Mouse (Mus musculus): ENCODE data around the gene Ftl1. TPM values are rescaled to one million over a fixed set of nuclear protein-coding genes. Genes with fewer than 3 reads are reported as not detected.

Ftl1 gene
- polyA plus RNA-seq (2012; rRNA removed; ENCODE audit: low replicate concordance) = 4,626 and 7,473 TPM in 2 replicates

GRCm38 (mm10) chr7:45459564-45460140, at the start of gene Ftl1:
Ftl1 (minus strand) TSS chr7:45459884.

GRCm38 (mm10) chr7:45488293-45489204, 28.9 kb upstream of the Ftl1 start, which contains the start of gene Dhdh:
Dhdh (minus strand) TSS chr7:45488805.

GRCm38 (mm10) chr7:45486761-45487415, 27.2 kb upstream of the Ftl1 start, which contains the start of gene Gm45808:
Gm45808 (minus strand) TSS chr7:45486811.

GRCm38 (mm10) chr7:45481374-45481927, 21.8 kb upstream of the Ftl1 start, which contains the start of gene Tulp2:
Tulp2 (plus strand) TSS chr7:45481877.

GRCm38 (mm10) chr7:45466283-45467089, 6.8 kb upstream of the Ftl1 start, which contains the start of gene Bax:
Bax (minus strand) TSS chr7:45466898.

GRCm38 (mm10) chr7:45437521-45438276, 22.0 kb downstream of the Ftl1 start, which contains the start of gene Ruvbl2:
Ruvbl2 (minus strand) TSS chr7:45438096.

GRCm38 (mm10) chr7:45434203-45435015, 25.3 kb downstream of the Ftl1 start, which contains the start of gene Gys1:
Gys1 (plus strand) TSS chr7:45434844.

GRCm38 (mm10) chr7:45420615-45420919, 39.1 kb downstream of the Ftl1 start, which contains the start of gene Lhb:
Lhb (plus strand) TSS chr7:45420820.

GRCm38 (mm10) chr7:45413113-45413863, 46.4 kb downstream of the Ftl1 start, which contains the start of gene Ntf5:
Ntf5 (plus strand) TSS chr7:45413695.

Other genes starting within 250 kb of the Ftl1 start
- 0.11 and 1.4 TPM in 2 replicates for gene Dkkl1, start 247.7 kb downstream of the Ftl1 start, polyA plus RNA-seq (2012; rRNA removed; ENCODE audit: low replicate concordance)
- gene Tead2, start 244.1 kb downstream of the Ftl1 start, polyA plus RNA-seq (2012; rRNA removed; ENCODE audit: low replicate concordance) = 7.2 and 14.7 TPM in 2 replicates
- gene Cd37, start 220.8 kb downstream of the Ftl1 start, polyA plus RNA-seq (2012; rRNA removed; ENCODE audit: low replicate concordance) = 12.2 and 41.2 TPM in 2 replicates
- not detected in 2 replicates for gene Slc6a16, start 218.8 kb downstream of the Ftl1 start, polyA plus RNA-seq (2012; rRNA removed; ENCODE audit: low replicate concordance)
- 0.13 TPM in 1 of 2 replicates, not detected in the other for gene Slc6a21, start 182.4 kb downstream of the Ftl1 start, polyA plus RNA-seq (2012; rRNA removed; ENCODE audit: low replicate concordance)
- 125 and 254 TPM in 2 replicates for gene Trpm4, start 126.1 kb downstream of the Ftl1 start, polyA plus RNA-seq (2012; rRNA removed; ENCODE audit: low replicate concordance)
- gene Hrc, start 124.6 kb downstream of the Ftl1 start, polyA plus RNA-seq (2012; rRNA removed; ENCODE audit: low replicate concordance) = 0.09 and 0.55 TPM in 2 replicates
- 34.3 and 84.9 TPM in 2 replicates for gene Ppfia3, start 92.9 kb downstream of the Ftl1 start, polyA plus RNA-seq (2012; rRNA removed; ENCODE audit: low replicate concordance)
- 2.5 and 6.3 TPM in 2 replicates for gene Lin7b, start 89.3 kb downstream of the Ftl1 start, polyA plus RNA-seq (2012; rRNA removed; ENCODE audit: low replicate concordance)
- gene Snrnp70, start 64.1 kb downstream of the Ftl1 start, polyA plus RNA-seq (2012; rRNA removed; ENCODE audit: low replicate concordance) = 112 and 146 TPM in 2 replicates
- 0.05 TPM in 2 replicates for gene Kcna7, start 54.2 kb downstream of the Ftl1 start, polyA plus RNA-seq (2012; rRNA removed; ENCODE audit: low replicate concordance)
- gene Ntf5, start 46.2 kb downstream of the Ftl1 start, polyA plus RNA-seq (2012; rRNA removed; ENCODE audit: low replicate concordance) = 0.05 and 0.39 TPM in 2 replicates
- 0.26 TPM in 1 of 2 replicates, not detected in the other for gene Lhb, start 39.1 kb downstream of the Ftl1 start, polyA plus RNA-seq (2012; rRNA removed; ENCODE audit: low replicate concordance)
- 12.8 and 17.7 TPM in 2 replicates for gene Gys1, start 25.0 kb downstream of the Ftl1 start, polyA plus RNA-seq (2012; rRNA removed; ENCODE audit: low replicate concordance)
- 41.3 and 64.9 TPM in 2 replicates for gene Ruvbl2, start 21.8 kb downstream of the Ftl1 start, polyA plus RNA-seq (2012; rRNA removed; ENCODE audit: low replicate concordance)
- 99.5 and 120 TPM in 2 replicates for gene Bax, start 7.0 kb upstream of the Ftl1 start, polyA plus RNA-seq (2012; rRNA removed; ENCODE audit: low replicate concordance)
- 0.18 TPM in 1 of 2 replicates, not detected in the other for gene Tulp2, start 22.0 kb upstream of the Ftl1 start, polyA plus RNA-seq (2012; rRNA removed; ENCODE audit: low replicate concordance)
- gene Gm45808, start 26.9 kb upstream of the Ftl1 start, polyA plus RNA-seq (2012; rRNA removed; ENCODE audit: low replicate concordance) = not detected in 2 replicates
- gene Dhdh, start 28.9 kb upstream of the Ftl1 start, polyA plus RNA-seq (2012; rRNA removed; ENCODE audit: low replicate concordance) = 0.32 and 0.59 TPM in 2 replicates
- gene Nucb1, start 50.5 kb upstream of the Ftl1 start, polyA plus RNA-seq (2012; rRNA removed; ENCODE audit: low replicate concordance) = 567 and 598 TPM in 2 replicates
- 18.7 and 21.9 TPM in 2 replicates for gene Ppp1r15a, start 66.4 kb upstream of the Ftl1 start, polyA plus RNA-seq (2012; rRNA removed; ENCODE audit: low replicate concordance)
- gene Plekha4, start 66.4 kb upstream of the Ftl1 start, polyA plus RNA-seq (2012; rRNA removed; ENCODE audit: low replicate concordance) = 3.7 and 6.0 TPM in 2 replicates
- 0.63 and 0.78 TPM in 2 replicates for gene Hsd17b14, start 95.0 kb upstream of the Ftl1 start, polyA plus RNA-seq (2012; rRNA removed; ENCODE audit: low replicate concordance)
- 31.0 and 41.9 TPM in 2 replicates for gene Bcat2, start 110.3 kb upstream of the Ftl1 start, polyA plus RNA-seq (2012; rRNA removed; ENCODE audit: low replicate concordance)
- 2.2 TPM in 1 of 2 replicates, not detected in the other for gene Fgf21, start 155.6 kb upstream of the Ftl1 start, polyA plus RNA-seq (2012; rRNA removed; ENCODE audit: low replicate concordance)
- 0.47 and 1.1 TPM in 2 replicates for gene Fut1, start 157.4 kb upstream of the Ftl1 start, polyA plus RNA-seq (2012; rRNA removed; ENCODE audit: low replicate concordance)
- 0.25 and 0.43 TPM in 2 replicates for gene Izumo1, start 161.9 kb upstream of the Ftl1 start, polyA plus RNA-seq (2012; rRNA removed; ENCODE audit: low replicate concordance)
- 8.4 and 11.8 TPM in 2 replicates for gene Rasip1, start 167.6 kb upstream of the Ftl1 start, polyA plus RNA-seq (2012; rRNA removed; ENCODE audit: low replicate concordance)
- gene Mamstr, start 180.1 kb upstream of the Ftl1 start, polyA plus RNA-seq (2012; rRNA removed; ENCODE audit: low replicate concordance) = 1.1 and 2.0 TPM in 2 replicates
- gene Fut2, start 206.5 kb upstream of the Ftl1 start, polyA plus RNA-seq (2012; rRNA removed; ENCODE audit: low replicate concordance) = 0.25 and 20.6 TPM in 2 replicates
- 0.15 and 0.25 TPM in 2 replicates for gene Ntn5, start 224.1 kb upstream of the Ftl1 start, polyA plus RNA-seq (2012; rRNA removed; ENCODE audit: low replicate concordance)
- gene Sec1, start 234.5 kb upstream of the Ftl1 start, polyA plus RNA-seq (2012; rRNA removed; ENCODE audit: low replicate concordance) = 0.08 and 0.23 TPM in 2 replicates
- gene Car11, start 240.0 kb upstream of the Ftl1 start, polyA plus RNA-seq (2012; rRNA removed; ENCODE audit: low replicate concordance) = 1.8 and 5.9 TPM in 2 replicates
- 13.9 and 52.0 TPM in 2 replicates for gene Dbp, start 245.2 kb upstream of the Ftl1 start, polyA plus RNA-seq (2012; rRNA removed; ENCODE audit: low replicate concordance)